Mouse (Mus musculus): ENCODE measurements around the gene Tmem240.
"Not testable (repeated sequence)": the region's sequence is repeated elsewhere in the genome, so short reads cannot be mapped to it uniquely, and the experiment has no call there.

Tmem240 gene

DNA sequence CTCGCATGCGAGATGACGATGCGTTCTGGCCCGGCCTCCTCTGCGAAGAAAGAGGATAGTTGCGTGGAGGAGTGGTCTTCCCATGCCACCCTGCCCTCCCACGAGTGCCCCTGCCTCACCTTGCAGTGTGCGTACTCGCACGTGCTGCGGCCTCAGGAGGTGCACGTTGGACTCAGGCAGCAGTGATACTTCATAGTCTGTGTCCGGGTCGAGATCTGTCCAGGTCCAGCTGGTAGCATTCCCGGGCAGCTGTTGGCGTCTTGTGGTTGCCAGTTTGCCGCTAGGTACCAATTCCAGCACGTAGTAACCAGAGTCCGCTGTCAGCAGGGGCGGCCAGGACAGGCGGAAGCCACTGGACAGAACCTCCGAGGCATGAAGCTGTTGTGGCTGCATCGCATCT, 36.0 kb downstream of the Tmem240 start:
- DNase-seq (ENCODE audit: low read depth): no peak

DNA sequence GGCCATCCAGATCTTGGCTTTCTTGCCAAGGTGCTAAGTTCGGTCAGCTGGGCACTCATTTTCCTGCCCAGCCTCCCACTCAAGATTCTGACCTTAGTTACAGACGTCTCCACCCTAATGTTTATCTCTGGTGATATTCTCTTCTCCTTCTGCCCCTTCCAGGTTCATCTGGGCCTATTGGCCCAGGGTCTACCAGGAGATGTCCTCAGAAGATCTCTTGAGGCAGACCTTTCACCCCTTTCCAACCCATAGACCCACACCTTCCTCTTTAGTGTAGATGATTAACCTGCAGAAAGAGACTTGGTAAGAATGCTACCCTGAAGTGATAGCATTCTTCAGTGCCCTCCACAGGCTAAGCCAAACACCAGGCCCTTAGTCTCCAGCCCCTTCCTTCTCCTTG, 37.1 kb downstream of the Tmem240 start:
- DNase-seq (ENCODE audit: low read depth): no peak

DNA sequence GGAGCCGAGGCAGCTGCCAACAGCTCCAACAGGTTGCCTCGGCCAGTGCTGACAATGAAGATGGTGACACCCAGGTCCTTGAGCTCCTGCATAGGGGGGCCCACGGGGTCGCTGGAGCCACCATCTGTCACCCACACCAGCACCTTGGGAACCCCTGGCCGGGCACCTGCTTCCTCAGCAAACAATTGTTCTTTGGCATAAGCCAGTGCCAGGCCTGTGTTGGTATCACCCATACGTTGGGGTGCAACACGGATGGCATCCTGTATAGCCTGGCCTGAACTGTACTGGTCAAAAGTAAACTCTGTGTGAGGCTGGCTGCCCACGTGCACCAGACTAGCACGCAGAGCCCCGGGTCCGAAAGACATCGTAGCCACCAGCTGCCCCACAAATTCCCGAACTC, 38.2 kb downstream of the Tmem240 start:
- DNase-seq (ENCODE audit: low read depth): no peak

DNA sequence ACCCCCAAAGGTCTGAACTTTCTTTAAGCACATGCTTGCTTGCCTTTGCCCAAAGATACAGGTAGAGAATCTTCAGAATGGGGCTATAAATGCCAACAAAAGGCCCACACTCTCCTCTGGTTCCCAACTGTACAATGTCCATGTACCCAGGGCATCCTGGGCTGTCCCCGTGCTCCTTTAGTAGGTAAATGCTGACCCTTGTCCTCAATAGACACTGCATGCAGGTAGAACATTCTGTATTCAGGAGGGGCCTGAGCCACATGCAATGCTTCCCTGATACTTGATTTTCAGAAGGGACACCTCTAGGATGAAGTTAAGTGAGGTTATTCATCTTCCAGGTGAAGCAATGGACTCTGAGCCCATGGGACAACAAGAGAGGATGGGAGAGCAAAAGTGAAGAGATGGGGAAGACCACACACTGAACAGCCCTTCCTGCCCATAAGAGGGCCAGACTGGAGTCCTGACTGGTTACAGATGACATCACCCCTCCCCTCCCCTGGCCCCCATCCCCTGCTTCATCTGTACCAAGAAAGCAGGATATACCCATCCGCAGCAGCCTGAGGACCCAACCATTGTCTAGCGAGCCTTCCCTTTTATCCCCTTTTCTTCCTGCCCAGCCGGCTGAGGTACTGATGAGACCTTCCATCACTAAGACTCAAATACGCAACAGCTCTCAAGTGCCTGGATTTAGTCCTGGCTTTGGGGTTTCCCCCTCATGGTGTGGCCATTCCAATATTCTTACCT, 38.9 kb downstream of the Tmem240 start:
- DNase-seq (ENCODE audit: low read depth): no peak

DNA sequence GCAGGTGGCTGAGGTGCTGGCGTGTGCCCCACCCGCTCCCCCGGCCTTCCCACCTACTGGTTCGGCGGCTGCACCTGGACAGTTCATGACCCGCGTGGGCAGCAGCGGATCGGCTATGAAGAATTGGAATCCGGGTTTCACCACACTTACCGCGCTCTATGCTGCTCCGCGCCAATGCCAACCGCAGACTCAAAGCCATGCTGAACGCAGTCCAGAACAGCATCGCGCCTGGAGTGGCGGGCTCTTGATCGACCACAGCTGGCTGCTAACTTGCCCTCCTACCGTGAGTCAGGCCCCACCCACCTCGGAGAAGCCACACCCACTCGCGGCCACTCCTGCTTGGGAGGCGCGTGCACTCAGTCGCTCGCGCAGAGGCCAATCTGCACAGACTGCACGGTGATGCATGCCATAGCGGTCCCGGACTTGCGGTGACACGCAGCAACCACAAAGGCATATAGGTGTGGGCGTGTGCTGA, 39.7 kb downstream of the Tmem240 start, which contains the start of gene Vwa1:
TSS of gene Vwa1 (minus strand) at position 419 of the 475 bp plus-strand sequence.
- peak; percentile 70 for DNase-seq (ENCODE audit: low read depth)

DNA sequence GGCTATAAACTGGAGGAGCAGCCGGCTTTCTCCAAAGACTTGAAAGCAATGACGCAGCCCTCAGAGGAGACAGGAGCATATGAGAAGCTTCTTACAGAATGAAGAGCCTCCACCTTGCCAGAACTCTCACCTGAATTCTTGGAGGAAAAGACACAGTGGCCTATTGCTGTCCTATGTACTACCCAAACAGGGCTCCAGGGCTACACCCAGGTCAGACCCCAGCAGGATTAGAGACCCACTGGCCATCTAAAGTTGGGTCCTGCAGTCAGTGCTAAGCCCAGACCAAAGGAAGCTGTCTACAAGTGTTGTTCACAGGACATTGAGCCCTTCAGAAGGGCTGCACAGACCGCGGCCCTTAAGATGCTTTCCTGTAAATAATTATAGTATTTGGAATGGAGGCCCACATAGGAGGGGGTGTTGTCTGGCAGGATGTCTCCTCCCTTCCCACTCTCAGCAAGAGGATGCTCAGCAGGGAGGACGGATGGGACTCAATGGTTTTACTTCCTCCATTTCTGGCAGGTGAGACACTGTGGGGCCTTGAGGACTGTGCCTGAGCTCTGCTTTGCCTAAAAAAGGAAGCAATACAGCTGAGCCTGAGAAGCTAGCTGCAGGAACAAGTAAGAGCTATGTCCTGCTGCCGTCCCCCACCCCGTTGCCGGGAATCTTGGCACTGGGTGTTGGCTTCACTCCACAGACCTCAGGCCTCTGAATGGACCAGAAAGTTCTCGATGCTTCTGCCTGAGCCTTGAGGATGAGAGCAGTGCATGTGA, 40.6 kb downstream of the Tmem240 start:
- DNase-seq (ENCODE audit: low read depth): no peak

DNA sequence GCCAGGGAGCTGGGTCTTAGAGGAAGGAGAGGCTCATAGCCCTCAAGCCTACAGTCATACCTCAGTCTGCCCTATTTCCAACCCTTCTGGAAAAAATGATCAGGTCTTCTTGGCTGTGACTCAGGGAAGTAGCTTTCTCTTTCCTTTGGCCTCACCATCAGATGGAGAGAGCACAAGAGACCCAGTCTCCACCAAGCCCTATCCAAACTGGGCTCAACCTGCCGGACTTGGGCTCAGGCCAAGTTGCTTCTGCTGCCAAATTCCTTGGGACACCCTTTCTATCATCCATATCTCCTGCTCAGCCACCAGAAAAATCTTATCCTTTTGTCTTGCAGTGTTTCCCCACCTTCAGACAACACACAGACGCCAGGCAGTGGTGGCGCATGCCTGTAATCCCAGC, 41.3 kb downstream of the Tmem240 start:
- no peak for DNase-seq (ENCODE audit: low read depth)

DNA sequence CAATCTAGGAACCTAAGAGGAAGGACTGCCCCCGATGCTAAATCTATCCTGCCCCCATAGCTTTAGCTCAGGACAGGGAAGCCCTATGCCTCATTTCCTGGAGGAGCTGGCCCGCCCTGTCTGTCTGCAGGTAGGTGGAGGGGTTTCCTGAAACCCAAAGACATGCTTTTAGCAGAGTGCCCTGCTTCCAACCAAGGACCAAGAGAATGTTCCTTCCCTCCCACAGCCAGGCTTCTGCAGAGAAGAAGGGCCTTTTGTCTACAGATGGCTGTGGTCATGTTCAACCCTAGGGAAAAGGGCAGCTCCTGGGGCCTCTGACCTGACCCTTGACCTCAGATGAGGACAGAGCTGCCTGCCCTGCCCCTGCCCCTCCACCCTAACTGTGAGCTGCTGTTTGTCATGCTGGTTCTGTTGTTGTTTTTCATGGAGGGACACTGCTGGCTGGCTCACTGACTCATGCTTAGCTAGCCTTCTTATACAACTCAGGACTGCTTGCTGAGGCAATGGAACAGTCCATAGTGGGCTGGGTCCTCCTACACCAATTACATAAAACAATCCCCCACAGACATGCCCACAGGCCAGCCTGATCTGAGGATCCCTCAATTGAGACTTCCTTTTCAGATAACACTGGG, 42.2 kb downstream of the Tmem240 start:
- DNase-seq (ENCODE audit: low read depth): no peak

DNA sequence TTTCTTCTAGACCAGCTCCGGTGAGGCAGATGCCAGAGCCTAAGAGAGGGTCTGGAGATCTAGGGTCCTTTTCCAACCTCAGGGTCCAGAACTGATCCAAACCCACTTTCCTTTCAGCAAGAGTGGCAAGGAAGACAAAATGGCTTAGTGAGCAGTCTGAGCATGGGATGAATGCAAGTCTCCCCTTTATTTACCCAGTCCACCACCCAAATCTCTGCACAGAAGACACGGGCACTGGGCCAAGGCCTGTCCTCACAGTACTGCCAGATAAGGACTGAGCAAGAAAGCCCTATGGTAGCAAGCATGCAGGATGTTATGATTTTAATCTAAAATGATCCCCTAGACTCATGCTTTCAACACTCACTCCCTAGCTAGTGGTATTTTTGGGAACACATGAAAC, 43.2 kb downstream of the Tmem240 start:
- no peak for DNase-seq (ENCODE audit: low read depth)

DNA sequence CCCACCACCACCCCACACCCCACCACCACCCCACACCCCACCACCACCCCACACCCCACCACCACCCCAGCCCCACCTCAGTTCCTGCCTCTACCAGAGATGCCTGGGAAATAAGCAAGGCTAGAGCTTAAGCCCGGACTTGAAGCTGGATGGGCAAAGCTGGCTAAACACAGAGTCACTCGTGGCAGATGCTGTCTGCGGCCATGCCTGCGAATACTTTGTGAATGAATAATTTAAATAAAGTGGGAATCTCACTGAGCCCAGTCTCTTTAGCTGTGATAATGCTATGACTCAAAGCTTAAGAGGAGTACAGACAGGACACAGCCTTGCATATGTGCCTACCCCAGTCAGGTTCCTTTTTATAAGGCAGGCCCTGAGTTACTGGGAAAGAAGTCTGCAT, 44.9 kb downstream of the Tmem240 start:
- no peak for DNase-seq (ENCODE audit: low read depth)

DNA sequence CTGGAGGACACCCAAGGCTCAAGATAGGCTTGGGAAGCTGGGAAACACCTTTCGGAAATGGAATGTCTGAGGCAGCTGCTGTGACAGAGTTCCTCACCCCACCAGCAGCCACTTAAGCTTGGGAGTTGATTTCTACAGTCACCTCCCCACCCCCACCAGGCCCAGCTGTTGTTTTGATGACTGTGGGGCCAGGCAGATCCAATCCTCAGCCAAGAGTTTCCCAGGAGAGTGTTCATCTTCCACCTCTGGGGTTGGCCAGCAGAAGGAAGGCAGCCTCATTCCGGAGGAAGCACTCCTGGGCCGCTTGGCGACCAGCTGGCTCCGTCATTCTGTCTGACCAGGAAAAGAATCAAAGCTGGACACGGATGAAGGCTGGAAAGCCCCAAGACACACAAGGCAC, 46.3 kb downstream of the Tmem240 start:
- no peak for DNase-seq (ENCODE audit: low read depth)

DNA sequence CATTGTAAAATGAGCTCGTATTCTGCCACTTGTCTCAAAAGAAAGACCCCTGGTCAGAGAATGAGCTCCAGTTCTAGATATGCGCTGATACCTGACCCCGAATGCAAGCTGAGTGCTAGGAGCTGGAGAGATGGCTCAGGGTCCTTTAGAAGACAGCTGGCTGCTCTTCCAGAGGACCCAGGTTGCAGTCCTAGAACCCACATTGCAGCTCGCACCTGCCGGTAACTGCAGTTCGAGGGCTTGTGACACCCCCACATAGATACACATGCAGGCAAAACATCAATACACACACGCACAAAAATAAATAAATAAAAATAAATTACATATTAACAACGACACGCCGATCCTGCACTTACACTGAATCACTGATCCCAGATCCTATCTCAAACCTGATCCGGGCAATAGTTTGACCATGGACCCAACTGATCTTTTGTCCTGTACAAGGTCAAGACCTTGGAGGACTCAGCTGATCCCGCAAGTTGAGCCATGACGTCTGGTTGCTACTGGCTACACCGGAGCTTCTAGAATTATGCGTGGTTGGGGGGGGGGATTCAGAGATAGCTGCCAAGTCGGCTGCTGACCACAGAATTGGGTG, 49.0 kb downstream of the Tmem240 start:
- no peak for DNase-seq (ENCODE audit: low read depth)

DNA sequence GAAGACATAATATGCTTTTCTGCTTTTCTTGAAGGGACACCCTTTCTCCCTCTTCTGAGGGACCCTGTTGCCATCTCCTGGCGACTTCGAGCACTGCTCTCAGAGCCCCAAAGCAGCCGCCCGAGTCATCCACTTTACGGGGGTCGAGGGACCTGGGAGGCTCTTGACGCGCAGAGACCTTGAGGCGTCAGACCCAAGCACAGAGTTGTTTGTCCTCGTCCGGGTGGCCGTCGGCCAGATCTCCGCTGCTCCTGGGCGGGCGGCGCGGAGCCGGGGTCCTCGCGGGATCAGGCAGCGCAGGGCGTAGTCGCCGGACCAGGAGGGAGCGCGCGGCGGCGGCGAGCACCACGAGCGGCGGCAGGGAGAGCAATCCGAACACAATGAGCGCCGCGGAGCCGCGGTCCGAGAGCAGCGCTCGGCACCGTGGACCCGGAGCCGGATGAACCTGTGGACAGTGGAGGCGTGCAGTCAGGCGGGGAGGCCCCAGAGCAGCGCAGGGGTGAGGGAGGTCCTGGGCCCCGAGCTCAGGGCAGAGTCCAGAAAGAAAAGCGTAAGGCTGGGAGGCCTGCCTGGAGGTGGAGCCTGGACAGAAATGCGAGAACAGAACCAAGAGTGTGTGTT, 49.6 kb downstream of the Tmem240 start:
- DNase-seq (ENCODE audit: low read depth): peak; percentile 62

DNA sequence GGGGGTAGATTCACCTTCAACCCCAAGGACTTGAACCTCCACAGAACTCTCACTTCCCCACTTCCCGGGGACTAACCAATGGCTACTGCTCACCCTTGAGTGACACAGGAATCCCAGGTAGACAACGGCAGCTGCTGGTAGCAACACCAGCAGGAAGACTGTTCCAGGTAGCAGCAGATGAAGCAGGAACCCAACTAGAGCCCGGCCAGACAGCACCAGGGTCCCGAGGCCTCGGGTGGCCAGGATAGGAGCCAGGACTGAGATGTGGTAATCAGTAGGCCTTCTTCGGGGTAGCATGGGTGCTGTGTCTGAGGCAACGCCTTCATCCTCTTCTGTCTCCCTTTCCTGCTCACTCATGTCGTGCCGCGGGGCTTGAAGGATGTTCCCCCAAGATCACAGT, 50.6 kb downstream of the Tmem240 start:
- DNase-seq (ENCODE audit: low read depth): no peak

DNA sequence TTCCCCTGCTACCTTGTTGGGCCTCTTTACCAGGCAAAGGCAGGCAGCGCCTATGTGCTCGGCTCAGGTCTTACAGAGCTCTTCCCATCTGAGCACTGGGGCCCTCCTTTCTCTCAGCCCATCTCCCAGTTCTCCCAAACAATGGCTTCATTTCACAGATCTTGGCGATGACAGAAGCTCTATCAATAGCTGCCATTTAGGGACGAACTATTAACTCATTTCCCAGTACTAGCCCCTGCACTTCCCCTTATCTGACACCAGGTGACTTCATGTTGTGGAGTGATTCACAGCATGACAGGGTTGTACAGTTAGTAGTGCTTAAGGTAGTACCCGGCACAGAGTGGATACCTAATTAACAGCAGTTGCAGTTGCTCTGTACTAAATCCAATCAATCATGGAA, 51.2 kb downstream of the Tmem240 start, which contains the start of gene Tmem88b:
TSS of gene Tmem88b (minus strand) at position 56 of the 400 bp plus-strand sequence.
- no peak for DNase-seq (ENCODE audit: low read depth)

DNA sequence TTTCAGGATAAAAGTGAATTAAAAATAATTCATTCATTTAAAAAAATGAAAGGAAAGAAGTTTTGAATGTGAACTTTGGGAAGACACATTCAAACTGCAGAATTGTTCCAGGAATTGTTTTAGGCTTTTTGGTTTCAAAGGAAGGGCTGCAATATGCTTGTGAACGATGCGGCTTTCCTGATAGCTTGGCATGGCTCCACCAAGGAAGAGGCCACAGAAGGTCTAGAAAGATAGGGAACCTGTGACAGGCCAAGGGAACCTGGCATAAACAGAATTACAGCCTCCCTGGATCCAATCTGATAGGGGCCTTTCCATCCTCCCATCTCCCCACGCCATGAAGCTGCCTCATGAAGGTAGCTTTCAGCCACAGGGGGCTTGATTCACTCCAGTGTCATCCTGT, 53.7 kb downstream of the Tmem240 start:
- no peak for DNase-seq (ENCODE audit: low read depth)

DNA sequence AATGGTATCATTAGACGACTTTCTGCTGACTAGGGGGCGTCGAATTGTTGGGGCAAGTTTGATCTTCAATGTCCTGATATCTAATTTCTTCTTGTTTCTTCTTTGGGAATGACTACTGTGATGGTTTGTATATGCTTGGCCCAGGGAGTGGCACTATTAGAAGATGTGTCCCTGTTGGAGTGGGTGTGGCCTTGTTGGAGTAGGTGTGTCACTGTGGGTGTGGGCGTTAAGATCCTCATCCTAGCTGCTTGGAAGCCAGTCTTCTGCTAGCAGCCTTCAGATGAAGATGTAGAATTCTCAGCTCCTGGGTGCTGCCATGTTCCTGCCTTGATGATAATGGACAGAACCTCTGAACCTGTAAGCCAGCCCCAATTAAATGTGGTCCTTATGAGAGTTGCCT, 54.2 kb downstream of the Tmem240 start:
- not testable (repeated sequence) for DNase-seq (ENCODE audit: low read depth)

DNA sequence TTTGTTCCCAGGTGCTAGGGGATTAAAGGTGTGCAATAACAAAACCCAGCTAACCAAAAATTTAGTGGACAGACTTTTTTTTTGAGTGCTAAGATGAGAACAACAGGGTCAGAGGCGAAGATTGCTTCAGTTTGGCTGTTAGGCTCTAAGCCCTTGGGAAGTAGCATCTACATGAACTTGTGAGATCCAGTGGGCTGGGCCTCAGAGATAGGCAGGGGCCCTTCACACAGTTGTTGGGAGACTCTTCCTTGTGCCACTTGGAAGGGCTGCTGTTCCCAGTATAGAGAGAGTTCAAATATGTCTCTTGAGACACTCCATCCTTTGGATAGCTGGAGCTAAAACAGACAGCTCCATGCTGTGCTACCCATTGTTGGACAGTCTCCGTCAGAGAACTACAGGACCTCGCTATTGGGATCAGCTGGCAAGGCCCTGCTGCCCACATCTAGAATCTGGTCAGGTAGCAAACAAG, 55.5 kb downstream of the Tmem240 start, which contains the start of gene Ankrd65:
TSS of gene Ankrd65 (plus strand) at position 419 of the 469 bp plus-strand sequence.
- no peak for DNase-seq (ENCODE audit: low read depth)
